8 mouse cellular contexts compared by ENCODE assay signal in the genomic region with DNA sequence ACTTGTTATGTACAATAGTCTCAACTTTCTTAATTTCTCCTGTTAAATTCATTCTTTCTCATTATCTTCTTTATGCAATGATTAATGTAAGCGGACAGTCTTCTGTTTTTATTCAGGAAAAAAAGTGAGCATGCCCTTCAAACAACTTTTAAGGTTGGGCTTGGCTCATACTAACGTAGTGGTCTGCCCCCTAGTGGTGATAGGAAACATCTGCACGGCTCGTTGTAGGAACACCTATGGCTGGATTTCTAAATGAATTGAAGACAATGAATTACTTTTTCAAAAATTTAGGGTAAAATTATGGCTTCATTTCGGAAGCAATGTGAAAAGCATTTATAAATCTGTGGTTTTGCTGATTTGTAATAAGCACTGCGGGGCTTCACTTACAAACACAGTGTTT.
DNase-seq lines count a peak whose midpoint lies in the region; ATAC-seq lines count a peak whose summit lies in the region.

No protein-coding gene starts in this region.

- H3K27me3 ChIP-seq in midbrain, embryonic 11.5 days (ENCODE audit: control insufficient read depth, insufficient read depth, low read length), result no peaks in the 10 kb centered on the region
- no peaks in the 10 kb centered on the region for H3K27me3 ChIP-seq in midbrain, embryonic 15.5 days (replicated peaks)

- no peak overlapping the region for H3K4me3 ChIP-seq in midbrain, embryonic 11.5 days (ENCODE audit: low read depth, low read length)
- H3K4me3 ChIP-seq in midbrain, embryonic 15.5 days, result no peak overlapping the region

- WGBS in midbrain, embryonic 11.5 days, result 12% methylated on average over 6 of the region's 6 CpGs
- 11% methylated on average over 6 of the region's 6 CpGs for WGBS in midbrain, embryonic 15.5 days
- WGBS in large intestine, adult 2 months, result 12% methylated on average over 6 of the region's 6 CpGs

- no peak overlapping the region for H3K27ac ChIP-seq in midbrain, embryonic 11.5 days (ENCODE audit: low read depth, low read length)
- H3K27ac ChIP-seq in midbrain, embryonic 15.5 days, result no peak overlapping the region

- H3K36me3 ChIP-seq in midbrain, embryonic 11.5 days (ENCODE audit: control insufficient read depth, insufficient read depth, low read length), result no peaks in the 10 kb centered on the region
- H3K36me3 ChIP-seq in midbrain, embryonic 15.5 days (replicated peaks), result no peaks in the 10 kb centered on the region

- ATAC-seq in midbrain, embryonic 11.5 days (ENCODE audit: low FRiP score), result peak; percentile 73; the same call in 1 of the 2 replicates
- no peak; the same call in 1 of the 2 replicates for ATAC-seq in midbrain, embryonic 15.5 days (replicated peaks)

- DNase-seq in cerebellum, adult 8-10 months, result peak; percentile 4
- DNase-seq in cerebellum, adult 11 months, result no peak
- peak; percentile 90 for DNase-seq in midbrain, embryonic 11.5 days (ENCODE audit: low spot score, missing footprints)
- DNase-seq in embryo, embryonic 11 days, result peak; percentile 85
- DNase-seq in large intestine, adult 2 months (ENCODE audit: low read depth, low spot score), result peak; percentile 29
- DNase-seq in retina, adult 2 months (ENCODE audit: low read depth, low spot score), result peak; percentile 6
- DNase-seq in T-cell, adult 2 months (ENCODE audit: low spot score), result no peak

- no peaks in the 10 kb centered on the region for H3K9me3 ChIP-seq in midbrain, embryonic 11.5 days (ENCODE audit: control insufficient read depth, low read length)
- H3K9me3 ChIP-seq in midbrain, embryonic 15.5 days, result no peaks in the 10 kb centered on the region

- H3K4me2 ChIP-seq in midbrain, embryonic 11.5 days, result no peak overlapping the region
- no peak overlapping the region for H3K4me2 ChIP-seq in midbrain, embryonic 15.5 days

- H3K4me1 ChIP-seq in midbrain, embryonic 11.5 days (ENCODE audit: control insufficient read depth, insufficient read depth, low read length), result no peaks in the 10 kb centered on the region
- no peaks in the 10 kb centered on the region for H3K4me1 ChIP-seq in midbrain, embryonic 15.5 days

- H3K9ac ChIP-seq in midbrain, embryonic 11.5 days (ENCODE audit: low read length), result no peak overlapping the region
- no peak overlapping the region for H3K9ac ChIP-seq in midbrain, embryonic 15.5 days

Comparison
In these comparisons a context has a peak if more than half of its experiments do, and no peak if none do; other contexts are left out.
1. DNase-seq: peak in cerebellum, adult 8-10 months (single experiment), midbrain, embryonic 11.5 days (single experiment), embryo, embryonic 11 days (single experiment), large intestine, adult 2 months (single experiment) and retina, adult 2 months (single experiment); none in cerebellum, adult 11 months (single experiment) and T-cell, adult 2 months (single experiment).